Mouse (Mus musculus) kidney, postnatal 14 days (tissue): ENCODE data around the gene Xylb.

Experiments used
- DNase-seq: peaks from one replicate; pipeline ENCODE4 v3.0.0; 2022; ENCODE audit warnings: mixed read lengths

Gene Xylb

DNA sequence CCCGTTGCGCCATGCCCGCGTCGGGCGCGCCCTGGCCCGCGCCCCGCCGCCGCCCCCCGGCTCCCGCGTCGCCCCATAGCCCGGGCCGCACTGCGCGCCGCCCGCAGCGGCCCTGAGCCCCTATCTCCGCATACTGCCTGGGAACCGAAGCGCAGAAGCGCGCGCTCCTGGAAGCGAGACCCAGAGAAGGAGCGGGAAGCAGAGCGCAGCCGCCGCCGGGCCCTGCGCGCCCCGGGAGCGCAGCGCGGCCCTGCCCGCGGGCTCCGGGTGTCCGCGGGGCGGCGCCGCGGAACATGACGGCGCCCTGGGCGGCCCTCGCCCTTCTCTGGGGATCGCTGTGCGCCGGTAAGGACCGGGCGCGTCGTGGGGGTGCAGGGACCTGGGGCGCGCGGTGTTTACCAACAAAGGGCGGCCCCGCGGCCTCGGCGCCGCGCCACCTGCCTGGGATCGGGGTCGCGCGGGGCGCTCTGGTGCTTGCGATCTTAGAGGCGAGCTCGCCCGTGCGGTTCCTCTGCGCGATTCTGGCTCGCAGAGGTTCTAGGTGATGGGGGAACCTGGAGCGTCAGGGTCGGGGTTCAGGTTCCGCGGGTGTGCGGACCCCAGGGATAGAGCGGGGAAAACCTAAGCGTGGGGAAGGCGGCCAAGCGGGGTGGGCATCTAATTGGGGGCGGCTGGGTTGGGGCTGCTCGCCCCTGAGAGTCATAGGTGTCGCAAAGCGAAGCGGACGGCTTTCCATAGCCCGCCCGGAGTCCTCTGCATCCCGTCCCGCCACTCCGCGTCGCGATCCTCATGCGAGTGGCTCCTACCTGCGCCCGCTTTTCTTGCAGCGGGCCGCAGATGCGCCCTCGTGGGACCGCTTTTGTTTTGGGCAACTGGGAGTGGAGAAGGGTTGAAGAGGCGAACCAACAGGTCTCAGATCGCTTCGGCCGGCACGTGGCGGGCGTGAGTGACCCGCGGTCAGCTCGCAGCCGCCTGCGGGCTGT, 45.4 kb downstream of the Xylb start:
- peak; percentile 70 for DNase-seq

DNA sequence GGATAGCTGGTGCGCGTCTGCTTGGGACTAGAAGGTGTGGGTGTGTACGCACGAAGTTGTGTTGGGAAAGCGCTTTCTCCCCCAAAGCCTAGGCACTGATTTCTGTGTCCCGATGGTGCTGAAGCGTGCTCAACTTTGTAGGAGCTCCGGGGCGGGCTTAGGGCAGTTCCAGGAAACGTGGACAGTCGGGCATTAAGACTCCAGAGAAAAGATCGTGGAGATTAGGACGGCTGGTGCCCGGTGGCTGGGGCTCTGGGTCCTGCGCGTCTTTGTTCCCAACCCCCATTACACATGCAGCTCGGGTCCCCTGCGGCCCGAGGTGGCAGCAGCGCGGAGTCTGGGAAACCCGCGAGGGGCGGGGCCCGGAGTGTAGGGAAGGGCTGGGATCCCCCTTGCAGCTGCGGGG, 46.1 kb downstream of the Xylb start:
- DNase-seq = peak; percentile 57

DNA sequence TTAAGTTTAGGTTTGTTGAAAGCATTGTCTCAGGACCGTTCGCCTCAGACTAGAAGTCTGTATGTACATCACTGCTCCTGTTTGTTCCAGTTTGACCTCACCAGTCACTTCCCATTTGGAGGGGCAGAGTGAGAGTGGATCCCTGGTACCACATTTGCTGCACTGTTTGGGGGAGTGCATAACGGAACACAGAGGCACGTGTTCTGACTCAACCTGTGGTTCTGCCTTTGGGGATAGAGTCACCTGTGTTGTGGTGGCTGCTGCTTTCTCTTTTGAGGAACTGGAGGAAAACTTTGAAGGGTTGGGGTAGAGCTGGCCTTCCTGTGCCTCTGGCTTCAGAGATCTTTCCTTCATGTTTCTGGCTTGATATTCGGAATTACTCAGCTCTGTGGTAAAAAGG, 46.9 kb downstream of the Xylb start:
- DNase-seq = no peak

DNA sequence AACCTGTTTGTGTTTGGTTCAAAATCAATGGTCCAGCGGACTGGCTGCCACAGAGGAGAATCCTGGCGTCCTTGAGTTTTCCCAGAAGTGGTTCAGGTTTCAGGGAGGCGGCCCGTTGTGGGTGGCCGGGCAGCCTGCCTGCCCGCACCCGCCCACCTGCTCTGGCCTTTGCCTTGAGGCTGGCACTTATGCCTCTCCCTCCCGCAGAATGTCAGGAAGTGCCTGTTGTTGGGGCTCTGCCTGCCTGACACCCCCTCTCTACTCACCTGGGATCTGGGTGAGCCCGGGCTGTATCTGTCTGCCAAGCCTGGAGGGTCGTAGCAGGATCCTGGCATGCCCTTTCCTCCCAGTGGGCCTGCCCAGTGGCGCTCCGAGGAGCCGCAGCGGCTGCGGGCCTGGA, 50.7 kb downstream of the Xylb start:
- DNase-seq = peak; percentile 68

DNA sequence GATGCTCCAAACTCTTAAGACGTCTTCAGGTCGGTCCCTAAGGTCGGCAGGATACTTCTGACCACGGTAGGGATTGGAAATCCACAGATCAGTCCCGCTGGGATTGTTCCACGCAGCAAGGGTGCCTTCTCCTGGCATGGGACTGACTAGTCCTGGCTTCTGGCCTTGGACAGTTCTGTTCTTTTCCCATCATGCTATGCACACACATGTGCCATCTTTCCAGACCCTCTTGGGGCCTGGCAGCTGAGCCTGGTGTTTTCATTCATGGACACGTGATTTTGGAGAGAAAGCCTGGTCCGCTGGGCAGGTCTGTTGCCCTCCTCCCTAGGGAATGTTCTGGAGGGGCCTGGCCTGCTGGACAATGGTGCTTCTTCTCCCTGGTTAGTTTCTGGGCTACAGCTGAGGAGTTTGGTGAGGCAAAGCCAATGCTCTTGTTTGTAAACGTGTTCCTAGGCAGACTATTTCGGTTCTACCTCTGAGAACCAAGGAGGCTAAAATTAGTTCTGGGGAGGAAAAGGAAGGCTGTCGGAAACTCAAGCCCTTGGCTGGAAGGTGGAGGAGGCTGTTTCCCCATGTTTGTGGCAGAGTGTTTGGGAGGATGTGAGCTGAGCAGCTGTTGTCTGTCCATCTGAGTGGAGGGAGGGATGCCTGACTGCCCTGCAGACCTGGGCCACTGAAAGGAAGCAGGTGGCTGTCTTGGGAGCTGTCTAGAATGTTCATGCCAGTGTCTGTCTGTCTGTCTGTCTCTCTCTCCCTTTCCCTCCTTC, 51.9 kb downstream of the Xylb start:
- DNase-seq = no peak

DNA sequence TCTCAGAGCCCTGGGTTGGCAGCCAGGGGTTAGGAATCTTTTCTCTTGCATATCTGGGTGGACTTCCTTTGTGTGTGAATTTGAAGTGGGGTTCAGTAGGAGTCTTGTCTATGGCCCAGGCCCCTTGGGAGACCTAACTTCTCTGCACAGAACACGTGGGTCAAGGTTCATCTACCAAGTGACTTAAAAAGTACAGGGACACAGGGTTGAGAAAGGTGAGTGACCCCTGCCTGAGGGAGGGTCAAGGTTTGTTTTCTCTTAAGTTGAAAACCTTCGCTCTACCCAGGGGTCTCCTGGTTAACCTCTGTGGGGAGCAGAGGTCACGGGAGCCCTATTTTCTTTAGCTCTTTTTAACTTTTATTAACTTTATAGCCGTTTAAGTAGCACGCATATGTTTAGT, 52.7 kb downstream of the Xylb start:
- no peak for DNase-seq

DNA sequence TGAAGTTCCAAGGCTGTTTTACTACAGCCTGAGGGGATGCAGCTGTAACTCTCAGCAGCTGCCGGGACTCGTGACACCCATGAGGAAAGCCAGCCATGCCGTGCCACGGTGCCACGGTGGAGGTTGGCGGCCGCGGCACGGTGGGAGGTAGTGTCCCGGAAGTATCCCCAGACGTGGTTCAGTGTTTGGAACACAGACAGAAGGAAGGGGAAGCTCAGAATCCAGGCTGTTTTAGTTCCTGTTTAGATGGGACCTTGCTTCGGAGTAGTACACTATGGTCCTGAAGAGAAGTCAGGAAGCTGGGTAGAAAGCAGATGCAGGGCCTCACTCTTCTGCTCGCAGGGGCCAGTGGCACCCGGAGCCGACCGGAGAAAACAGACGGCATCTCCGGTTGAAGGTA, 60.8 kb downstream of the Xylb start:
- no peak for DNase-seq

DNA sequence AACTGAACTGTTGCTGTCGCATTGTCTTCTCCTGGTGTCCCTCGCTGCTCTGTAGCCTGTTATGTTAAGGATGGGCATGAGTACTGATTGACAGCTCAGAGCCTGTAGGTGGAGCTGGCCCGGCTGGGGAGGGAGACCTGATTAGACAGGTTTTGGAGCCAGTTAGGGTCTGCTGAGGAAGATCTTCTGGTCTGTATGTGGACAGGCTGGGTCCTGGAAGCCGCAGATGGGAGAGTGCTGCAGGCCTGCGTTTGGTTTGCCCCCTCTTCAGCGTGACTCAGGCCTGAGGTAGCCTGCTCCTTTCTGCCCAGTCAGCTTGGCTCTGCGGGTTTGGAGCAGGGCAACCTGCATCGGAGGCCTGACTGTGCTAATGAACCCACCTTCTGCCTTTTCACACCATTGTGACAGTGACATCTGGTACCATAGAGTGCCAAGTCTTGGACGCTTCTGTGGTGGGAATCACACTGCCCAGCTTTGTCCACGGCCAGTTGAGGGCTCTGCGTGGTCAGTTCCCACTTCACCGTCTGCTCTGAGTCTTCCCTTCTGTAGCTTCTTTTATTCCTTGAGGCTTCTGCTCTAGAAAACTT, 62.8 kb downstream of the Xylb start:
- DNase-seq = no peak

DNA sequence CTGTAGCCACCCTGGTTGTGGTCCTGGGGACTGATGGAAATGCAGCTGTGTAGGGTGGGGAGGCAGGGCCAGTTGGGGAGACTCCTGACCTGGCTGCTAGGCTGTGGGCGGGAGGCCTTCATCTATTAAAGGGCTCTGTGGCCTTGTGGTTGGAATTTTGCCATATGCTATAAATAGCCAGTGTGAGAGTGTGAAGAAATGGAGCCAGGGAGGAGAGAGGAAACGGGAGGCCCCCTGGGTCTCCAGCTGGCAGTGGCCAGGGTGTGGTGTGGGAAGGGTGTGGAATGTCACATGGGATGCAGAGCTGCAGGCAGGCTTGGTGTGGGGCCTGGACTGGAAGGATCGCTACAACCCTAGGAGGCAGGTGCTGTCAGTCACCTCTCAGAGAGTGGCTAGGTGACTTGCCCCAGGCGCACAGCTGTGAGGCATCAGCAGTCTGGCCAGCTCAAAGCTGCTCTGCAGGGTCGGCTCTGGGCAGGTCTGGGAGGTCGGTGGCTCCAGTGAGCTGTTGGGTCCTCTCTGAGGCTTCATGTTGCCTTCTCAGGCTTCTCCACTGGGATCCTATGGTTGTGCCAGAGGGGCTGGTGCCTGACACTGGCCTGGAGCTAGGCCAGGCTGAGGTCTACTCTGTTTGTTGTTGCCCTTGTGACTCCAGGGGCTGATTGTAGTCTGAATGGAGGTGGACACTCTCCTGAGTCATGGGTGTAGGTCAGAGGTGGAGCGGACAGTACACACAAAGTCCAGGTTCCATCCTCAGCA, 68.2 kb downstream of the Xylb start:
- peak; percentile 68 for DNase-seq

DNA sequence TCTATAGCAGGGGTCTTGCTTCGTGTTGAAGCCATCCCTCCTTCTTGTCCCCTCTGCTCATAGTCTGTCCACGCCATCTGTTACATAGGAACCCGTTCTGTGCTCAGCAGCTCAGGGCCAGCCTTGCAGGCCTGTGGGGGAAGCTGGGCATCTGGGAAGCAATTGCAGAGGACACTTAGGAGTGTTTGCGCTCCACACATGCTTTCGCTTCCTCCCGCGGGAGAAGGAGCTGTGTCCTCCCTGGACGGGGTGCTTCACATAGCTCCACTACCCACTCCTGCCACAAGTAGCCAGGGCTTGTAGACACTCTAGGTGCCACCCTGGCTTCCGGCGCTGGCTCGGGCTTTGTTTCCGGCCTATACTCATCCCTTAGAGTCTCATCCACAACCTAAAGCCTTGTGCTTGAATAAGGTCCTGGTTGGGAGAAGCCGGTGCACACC, 68.8 kb downstream of the Xylb start:
- no peak for DNase-seq

DNA sequence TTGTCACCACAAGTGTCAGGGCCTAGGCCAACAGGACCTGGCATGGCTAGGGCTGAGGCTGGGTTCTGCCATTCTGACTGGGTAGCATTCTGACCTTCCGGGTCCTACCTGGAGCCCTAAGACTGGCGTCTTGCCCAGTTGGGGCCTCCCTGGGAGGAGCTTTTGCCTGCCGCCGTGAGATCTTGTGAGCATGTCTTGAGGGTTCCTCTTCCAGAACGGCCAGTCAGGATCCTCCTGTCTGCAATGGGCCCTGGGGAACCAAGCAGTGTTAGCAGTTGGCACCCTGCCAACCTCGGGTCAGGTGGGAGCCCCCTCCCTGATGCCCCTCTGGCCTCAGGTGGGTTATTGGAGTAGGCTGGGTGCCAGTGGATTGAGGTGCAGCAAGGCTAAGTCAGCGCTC, 69.3 kb downstream of the Xylb start:
- DNase-seq = no peak

DNA sequence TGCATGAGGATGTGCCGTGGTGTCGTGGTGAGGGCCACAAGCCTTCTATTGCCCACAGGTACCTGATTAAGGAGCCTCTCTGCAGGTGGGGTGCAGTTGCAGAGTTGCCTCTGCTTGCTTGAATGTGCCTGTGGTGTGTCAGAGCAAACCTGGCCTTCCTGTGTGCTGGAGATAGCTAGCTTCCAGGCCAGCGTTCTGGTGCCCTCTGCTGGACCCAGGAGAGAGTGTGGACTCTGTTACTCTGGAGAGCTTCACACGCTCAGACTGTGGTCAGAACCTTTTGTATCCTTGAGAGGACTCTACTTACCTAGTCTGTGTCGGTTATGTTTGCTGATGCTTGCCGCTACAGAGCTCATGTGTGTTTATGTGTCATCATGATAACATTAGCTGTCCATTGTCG, 73.1 kb downstream of the Xylb start:
- peak; percentile 89 for DNase-seq

DNA sequence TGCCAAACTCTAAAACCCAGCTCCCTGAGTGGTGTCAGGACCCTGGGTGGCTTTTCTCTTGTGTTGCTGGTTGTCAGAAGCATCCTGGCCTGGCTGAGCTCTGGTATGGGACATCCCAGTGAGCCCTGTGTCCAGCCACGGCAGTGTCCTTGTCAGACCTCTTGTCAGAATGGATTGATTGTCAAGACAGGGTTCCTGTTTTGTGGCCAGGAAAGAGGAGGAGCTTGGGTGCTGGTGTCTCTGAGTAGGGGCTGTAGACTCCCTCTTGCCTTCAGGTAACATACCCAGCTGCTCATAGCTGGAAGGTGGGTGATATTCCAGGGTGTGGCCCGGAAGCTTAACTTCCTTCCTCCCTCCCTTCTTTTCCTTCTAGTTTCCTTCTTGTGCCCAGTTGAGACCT, 78.7 kb downstream of the Xylb start:
- no peak for DNase-seq

DNA sequence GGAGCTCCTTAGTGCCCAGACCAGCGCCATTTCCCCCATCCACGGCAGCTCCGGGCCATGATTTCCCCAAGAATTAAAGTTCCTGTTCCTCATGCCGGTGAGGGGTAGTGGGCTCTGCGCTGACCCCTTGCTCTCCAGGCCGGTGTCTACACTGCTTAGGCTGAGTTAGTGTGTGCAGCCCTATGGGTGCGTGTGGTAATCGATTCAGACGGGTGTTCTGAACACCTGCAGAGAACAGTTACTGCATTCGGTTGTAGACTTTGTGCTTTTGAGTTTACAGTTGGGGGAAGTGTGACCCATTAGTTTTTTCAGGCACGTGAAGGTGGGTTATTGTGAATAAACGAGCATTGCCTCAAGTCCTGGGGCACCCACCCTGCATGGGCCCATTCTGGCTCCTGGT, 80.9 kb downstream of the Xylb start:
- DNase-seq = no peak

DNA sequence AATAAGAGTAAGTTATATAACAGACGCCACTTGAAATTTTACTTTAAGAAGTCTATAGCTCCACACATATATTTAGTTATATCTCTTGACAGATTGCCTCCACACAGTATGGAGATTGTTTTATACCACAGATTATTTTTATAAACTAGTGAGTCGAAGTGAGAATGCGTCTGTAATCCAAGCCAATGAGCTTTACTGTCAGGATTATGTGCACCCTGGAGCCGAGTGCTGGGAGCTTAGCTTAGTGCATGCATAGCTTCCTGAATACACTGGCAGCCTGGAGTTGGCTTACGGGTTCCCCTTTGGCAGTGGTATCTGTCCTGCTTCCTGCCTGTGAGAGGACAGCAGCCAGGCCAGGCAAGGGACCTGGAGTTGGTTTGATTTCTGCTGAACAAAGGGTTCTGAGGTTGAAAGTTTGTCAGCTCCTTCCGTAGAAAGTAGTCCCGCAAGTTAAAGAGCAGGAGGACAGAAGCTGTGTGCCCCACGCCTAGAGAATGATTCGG, 81.4 kb downstream of the Xylb start:
- DNase-seq = no peak
